Mouse (Mus musculus) forebrain, postnatal 0 days (tissue): ENCODE results near the gene Myl6b. TPM values are rescaled to one million over a fixed set of nuclear protein-coding genes. Genes with fewer than 3 reads are reported as not detected.
"Not testable (repeated sequence)": the region's sequence is repeated elsewhere in the genome, so short reads cannot be mapped to it uniquely, and the experiment has no call there.

Experiments used
- ATAC-seq: fragments of 200-750 bp; cut with Nextera tagmentation; 2 replicates; pipeline ENCODE4 v1.8.0; 2017; ENCODE audit warnings: mild to moderate bottlenecking, moderate library complexity
- DNase-seq: peaks from one replicate; pipeline ENCODE4 v3.0.0-alpha.2; 2015
- H3K27ac ChIP-seq: fragments of 300-500 bp; sonication (generic); 2 replicates; pipeline ENCODE4 v1.5.1; 2014; ENCODE audit warnings: low read depth, mild to moderate bottlenecking, antibody characterized with exemption, low read length, moderate library complexity, mixed read lengths
- H3K27me3 ChIP-seq: fragments of 300-500 bp; sonication (generic); 2 replicates; pipeline ENCODE4 v1.6.1; 2014; ENCODE audit warnings: mild to moderate bottlenecking, low read length, mixed read lengths; ENCODE audit not compliant: insufficient read depth
- H3K36me3 ChIP-seq: fragments of 300-500 bp; sonication (generic); 2 replicates; pipeline ENCODE4 v1.6.1; 2014; ENCODE audit warnings: mild to moderate bottlenecking, moderate library complexity; ENCODE audit not compliant: insufficient read depth
- H3K4me1 ChIP-seq: fragments of 300-500 bp; sonication (generic); 2 replicates; pipeline ENCODE4 v1.6.1; 2014; ENCODE audit warnings: antibody characterized with exemption; ENCODE audit not compliant: insufficient read depth
- H3K4me2 ChIP-seq: fragments of 300-500 bp; sonication (generic); 2 replicates; pipeline ENCODE4 v1.6.1; 2014; ENCODE audit warnings: low read depth, mild to moderate bottlenecking, moderate library complexity
- H3K4me3 ChIP-seq: fragments of 300-500 bp; sonication (generic); 2 replicates; pipeline ENCODE4 v1.5.1; 2014; ENCODE audit warnings: low read depth, low read length, mixed read lengths
- H3K9ac ChIP-seq: fragments of 300-500 bp; sonication (generic); 2 replicates; pipeline ENCODE4 v1.6.1; 2014; ENCODE audit warnings: mild to moderate bottlenecking
- H3K9me3 ChIP-seq: fragments of 300-500 bp; sonication (generic); 2 replicates; pipeline ENCODE4 v1.6.1; 2016; ENCODE audit warnings: low read length
- CTCF ChIP-seq: sonication (generic); IDR thresholded peaks from 2 replicates; pipeline ENCODE4 v1.5.1; 2016; ENCODE audit warnings: antibody characterized with exemption, control low read depth, low read depth
- WGBS: fragments of 180-500 bp; shearing (Covaris S2); extraction: QIAGEN DNeasy Blood & Tissue Kit; methylation state at CpG from one replicate; pipeline ENCODE4 v1.1.7; 2014; 5-methylcytosine and 5-hydroxymethylcytosine counted together
- polyA plus RNA-seq: library from polyadenylated mRNA; unstranded; fragments of >200 nt; fragmentation: Nextera tagmentation; extraction: Ambion mirVana; gene quantifications from 2 replicates; pipeline ENCODE4 v1.2.1, GENCODE M21; 2015
- total RNA-seq: library from RNA; depleted of rRNA; stranded (reverse); fragments of >200 nt; gene quantifications from 2 replicates; pipeline ENCODE4 v1.2.3, GENCODE M21; 2014

Myl6b gene
- total and polyA plus RNA-seq, 2 experiments from 2014 or later, result 4.8 to 31.4 TPM

GRCm38 (mm10) chr10:128510301-128510700, 11.8 kb upstream of the Myl6b start:
- Histone ChIP-seq H3K27ac (no peak overlapping the region), H3K36me3 (peaks cover 19% of the 10 kb centered on the region), H3K4me2 (no peak overlapping the region), H3K4me1 (no peaks in the 10 kb centered on the region), H3K4me3 (no peak overlapping the region), H3K27me3 (no peaks in the 10 kb centered on the region), H3K9ac (no peak overlapping the region), H3K9me3 (no peaks in the 10 kb centered on the region)
- ATAC-seq, result no peak
- 90% methylated on average over 11 of the region's 11 CpGs for WGBS
- no peak for TF ChIP-seq CTCF
- no peak for DNase-seq

DNA sequence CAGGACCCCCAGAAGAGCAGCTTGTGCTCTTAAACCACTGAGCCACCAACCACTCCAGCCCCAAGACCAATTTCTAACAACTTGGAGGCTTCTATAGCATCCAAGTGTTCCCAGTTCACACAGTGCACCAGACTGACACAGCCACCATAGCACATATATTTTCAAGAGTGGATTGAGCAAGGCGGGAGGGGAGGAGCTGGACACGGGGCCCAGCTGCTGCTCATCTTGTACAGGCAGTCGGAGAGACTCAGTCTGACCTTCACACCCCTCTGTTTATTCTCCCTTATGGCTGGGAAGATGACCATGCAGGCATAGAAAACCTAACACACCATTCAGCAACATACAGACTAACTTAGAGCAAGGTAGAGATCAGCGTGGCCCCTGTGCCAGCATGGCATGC, 11.3 kb upstream of the Myl6b start:
- TF ChIP-seq CTCF, result no peak
- no peak overlapping the region for H3K27ac ChIP-seq
- no peak overlapping the region for H3K4me3 ChIP-seq
- H3K4me1 ChIP-seq, result no peaks in the 10 kb centered on the region
- peaks cover 19% of the 10 kb centered on the region; the same call in 1 of the 2 replicates for H3K36me3 ChIP-seq
- no peak overlapping the region for H3K4me2 ChIP-seq
- no peaks in the 10 kb centered on the region for H3K27me3 ChIP-seq
- ATAC-seq (no peak), DNase-seq (no peak)
- 87% methylated on average over 4 of the region's 4 CpGs for WGBS
- H3K9me3 ChIP-seq, result no peaks in the 10 kb centered on the region
- H3K9ac ChIP-seq, result no peak overlapping the region

DNA sequence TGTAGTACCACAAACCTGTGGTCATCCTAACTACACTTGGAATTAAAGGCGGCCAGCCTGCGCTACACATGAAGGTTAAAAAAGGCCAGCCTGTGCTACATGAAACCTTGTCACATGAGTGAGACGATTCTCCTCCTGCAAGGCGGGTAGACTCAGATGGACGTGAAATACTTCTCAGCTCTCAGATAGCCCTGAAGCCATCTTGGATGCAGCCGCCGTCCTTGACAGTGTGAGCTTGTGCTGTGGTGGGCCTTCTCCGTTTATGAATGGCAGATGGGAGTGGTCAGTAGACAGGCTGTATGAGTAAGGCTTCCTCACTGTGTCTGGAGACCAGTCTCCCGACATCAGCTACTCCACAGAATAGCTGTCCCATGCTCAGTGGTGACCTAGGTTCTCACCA, 10.7 kb upstream of the Myl6b start:
- H3K36me3 ChIP-seq, result peaks cover 19% of the 10 kb centered on the region; the same call in 1 of the 2 replicates
- WGBS, result 92% methylated on average over 9 of the region's 9 CpGs
- H3K4me1 ChIP-seq, result no peaks in the 10 kb centered on the region
- no peak for DNase-seq
- no peak overlapping the region for H3K4me2 ChIP-seq
- H3K9ac ChIP-seq, result no peak overlapping the region
- H3K27me3 ChIP-seq, result no peaks in the 10 kb centered on the region
- H3K4me3 ChIP-seq, result no peak overlapping the region
- no peak for TF ChIP-seq CTCF
- no peak overlapping the region for H3K27ac ChIP-seq
- H3K9me3 ChIP-seq, result no peaks in the 10 kb centered on the region
- no peak for ATAC-seq

GRCm38 (mm10) chr10:128508260-128508659, 9.8 kb upstream of the Myl6b start:
- no peaks in the 10 kb centered on the region for H3K27me3 ChIP-seq
- TF ChIP-seq CTCF, result no peak
- no peak overlapping the region for H3K27ac ChIP-seq
- no peak for ATAC-seq
- H3K4me2 ChIP-seq, result no peak overlapping the region
- peaks cover 19% of the 10 kb centered on the region; the same call in 1 of the 2 replicates for H3K36me3 ChIP-seq
- no peak overlapping the region for H3K4me3 ChIP-seq
- WGBS, result 77% methylated on average over 9 of the region's 9 CpGs
- no peak for DNase-seq
- no peaks in the 10 kb centered on the region for H3K9me3 ChIP-seq
- H3K9ac ChIP-seq, result no peak overlapping the region
- no peaks in the 10 kb centered on the region for H3K4me1 ChIP-seq

DNA sequence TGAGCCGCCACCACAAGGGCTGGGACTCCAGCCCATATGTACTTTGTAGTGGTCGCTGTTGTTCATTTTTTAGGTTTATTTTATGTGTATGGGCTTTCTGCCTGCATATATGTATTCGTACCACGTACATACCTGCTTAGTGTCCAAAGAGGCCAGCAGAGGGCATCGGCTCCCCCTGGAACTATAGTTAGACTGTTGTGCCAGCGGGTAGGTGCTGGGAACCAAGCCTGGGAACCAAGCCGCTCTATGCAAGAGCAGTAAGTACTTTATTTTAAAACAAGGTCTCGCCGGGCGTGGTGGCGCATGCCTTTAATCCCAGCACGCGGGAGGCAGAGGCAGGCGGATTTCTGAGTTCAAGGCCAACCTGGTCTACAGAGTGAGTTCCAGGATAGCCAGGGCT, 7.5 kb upstream of the Myl6b start:
- Histone ChIP-seq H3K4me2 (no peak overlapping the region), H3K4me1 (no peaks in the 10 kb centered on the region), H3K36me3 (peaks cover 19% of the 10 kb centered on the region; the same call in 1 of the 2 replicates), H3K4me3 (no peak overlapping the region), H3K27me3 (no peaks in the 10 kb centered on the region), H3K9ac (no peak overlapping the region), H3K27ac (no peak overlapping the region), H3K9me3 (no peaks in the 10 kb centered on the region)
- no peak for TF ChIP-seq CTCF
- no peak for ATAC-seq
- DNase-seq, result no peak
- WGBS, result 95% methylated on average over 14 of the region's 14 CpGs

DNA sequence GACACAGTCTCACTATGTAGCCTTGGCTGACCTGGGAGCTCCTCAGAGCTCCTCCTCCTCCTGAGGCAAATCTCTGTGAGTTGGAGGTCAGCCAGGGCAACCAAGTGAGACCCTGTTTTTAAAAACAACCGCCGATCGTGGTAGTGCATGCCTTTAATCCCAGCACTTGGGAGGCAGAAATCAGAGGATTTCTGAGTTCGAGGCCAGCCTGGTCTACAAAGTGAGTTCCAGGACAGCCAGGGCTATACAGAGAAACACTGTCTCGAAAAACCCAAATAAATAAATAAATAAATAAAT, 6.8 kb upstream of the Myl6b start:
- not testable (repeated sequence) for H3K27me3 ChIP-seq, H3K4me1 ChIP-seq, H3K4me2 ChIP-seq, ATAC-seq, DNase-seq, H3K27ac ChIP-seq, H3K9me3 ChIP-seq, H3K4me3 ChIP-seq, H3K9ac ChIP-seq
- H3K36me3 ChIP-seq, result peaks cover 14% of the 10 kb centered on the region; the same call in 1 of the 2 replicates
- 84% methylated on average over 5 of the region's 5 CpGs for WGBS

GRCm38 (mm10) chr10:128504641-128505370, 6.3 kb upstream of the Myl6b start:
- Histone ChIP-seq H3K4me3 (no peak overlapping the region), H3K9me3 (no peaks in the 10 kb centered on the region), H3K27ac (no peak overlapping the region), H3K36me3 (0 out of 2 replicates have a peak, but pooled peaks cover 9% of the 10 kb centered on the region), H3K4me1 (no peaks in the 10 kb centered on the region), H3K27me3 (no peaks in the 10 kb centered on the region), H3K4me2 (no peak overlapping the region), H3K9ac (no peak overlapping the region)
- WGBS, result 82% methylated on average over 9 of the region's 9 CpGs
- no peak for DNase-seq
- no peak for ATAC-seq
- TF ChIP-seq CTCF, result no peak
